Mouse (Mus musculus): ENCODE measurements around the gene Cdc14b.

Gene Cdc14b

DNA sequence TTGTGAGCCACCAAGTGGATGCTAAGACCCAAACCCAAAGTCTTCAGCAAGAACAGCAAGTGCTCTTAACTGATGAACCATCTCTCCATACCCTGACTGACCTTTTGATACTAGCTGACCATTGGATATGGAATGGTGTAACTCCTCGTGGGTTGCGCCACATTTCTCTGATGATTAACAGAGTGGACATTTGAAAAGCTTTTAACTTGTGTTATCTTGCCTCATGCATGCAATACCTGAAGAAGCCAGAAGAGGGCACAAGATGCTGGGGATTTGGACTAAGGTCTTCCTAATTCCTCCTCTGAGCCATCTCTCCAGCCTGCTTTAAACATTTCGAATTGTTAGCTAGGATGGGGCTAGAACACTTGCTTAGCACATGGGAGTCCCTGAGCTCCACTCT, 94.2 kb downstream of the Cdc14b start:
- in situ Hi-C loops (cut with MboI; ENCODE audit: low sequenced_read_pairs), result no loop called here

DNA sequence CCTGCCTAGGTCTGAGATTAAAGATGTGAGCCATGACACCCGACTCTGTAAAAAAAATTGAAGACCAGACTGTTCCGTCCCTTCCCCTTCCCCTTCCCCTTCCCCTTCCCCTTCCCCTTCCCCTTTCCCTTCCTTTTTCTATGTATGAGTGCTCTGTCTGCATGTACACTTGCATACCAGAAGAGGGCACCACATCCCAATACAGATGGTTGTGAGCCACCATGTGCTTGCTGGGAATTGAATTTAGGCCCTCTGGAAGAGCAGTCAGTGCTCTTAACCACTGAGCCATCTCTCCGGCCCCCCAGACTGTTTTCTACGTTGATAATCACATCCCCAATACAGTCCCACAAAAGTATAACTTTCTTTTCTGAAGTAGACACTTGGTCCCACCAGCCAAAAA, 94.8 kb downstream of the Cdc14b start:
- in situ Hi-C loops (cut with MboI; ENCODE audit: low sequenced_read_pairs), result no loop called here

DNA sequence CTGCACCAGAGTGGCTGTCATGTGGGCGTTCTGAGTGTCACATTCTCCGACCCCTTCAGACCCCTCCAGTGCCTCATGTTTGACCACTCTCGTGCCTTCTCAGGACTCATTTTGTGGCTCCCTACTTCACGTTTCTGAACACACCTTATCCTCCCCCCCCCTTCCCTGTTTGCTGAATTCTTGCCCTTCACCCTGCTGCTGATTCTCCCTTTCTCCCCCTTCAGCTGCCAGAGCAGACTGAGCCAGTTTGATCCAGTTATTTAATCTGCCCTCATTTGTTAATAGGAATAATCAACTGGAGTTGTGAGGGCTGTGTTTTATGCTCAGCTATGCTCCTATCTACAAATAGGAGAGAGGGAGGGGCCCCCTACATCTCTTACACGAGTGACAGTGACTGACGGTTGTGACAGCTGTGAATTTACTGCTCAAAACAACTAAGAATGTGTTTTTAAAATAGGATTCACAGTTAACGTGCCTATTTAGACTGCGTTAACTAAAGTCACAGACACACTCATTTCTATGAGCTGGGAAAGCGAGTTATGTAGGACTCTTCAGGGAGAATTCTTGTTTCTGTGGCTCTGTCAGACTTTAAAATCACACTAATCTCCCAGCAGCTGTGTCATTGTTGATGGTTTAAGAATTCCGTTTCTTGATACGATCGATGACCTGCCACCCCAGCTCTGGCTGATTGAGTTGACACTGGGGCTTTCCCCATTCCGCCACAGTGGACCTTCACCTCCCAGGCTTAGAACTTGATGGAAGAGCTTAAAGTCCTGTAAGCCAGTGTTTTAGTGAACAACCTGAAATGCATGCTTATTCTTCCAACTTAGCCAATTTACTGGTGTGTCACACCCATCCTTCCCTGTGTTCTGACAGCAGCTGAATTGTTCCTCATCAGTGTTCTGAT, 96.1 kb downstream of the Cdc14b start:
- in situ Hi-C loops (cut with MboI; ENCODE audit: low sequenced_read_pairs), result loop anchor here (10.0 kb wide), 1 partner anchor 116 kb away; no protein-coding TSS in a partner anchor

DNA sequence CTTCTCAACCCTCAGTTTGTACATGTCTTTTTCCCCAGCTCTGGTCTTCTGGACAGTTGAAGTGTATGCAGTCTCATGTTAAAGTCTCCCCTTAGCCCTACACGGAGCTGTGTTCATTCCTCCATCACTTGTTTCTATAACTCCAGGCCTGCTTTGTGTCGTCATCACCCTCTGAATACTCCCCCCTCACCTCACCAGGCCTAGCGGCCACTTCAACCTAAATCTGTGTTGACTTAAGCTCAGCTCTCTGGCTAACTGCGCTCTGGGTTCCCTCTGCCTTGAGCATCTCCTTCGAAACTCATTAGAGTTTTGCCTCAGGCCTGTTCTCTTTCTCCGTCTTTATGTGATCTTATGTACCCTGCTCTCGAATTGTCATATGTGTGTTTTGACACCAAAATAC, 97.1 kb downstream of the Cdc14b start:
- in situ Hi-C loops (cut with MboI; ENCODE audit: low sequenced_read_pairs), result loop anchor here (10.0 kb wide), 1 partner anchor 117 kb away; no protein-coding TSS in a partner anchor

DNA sequence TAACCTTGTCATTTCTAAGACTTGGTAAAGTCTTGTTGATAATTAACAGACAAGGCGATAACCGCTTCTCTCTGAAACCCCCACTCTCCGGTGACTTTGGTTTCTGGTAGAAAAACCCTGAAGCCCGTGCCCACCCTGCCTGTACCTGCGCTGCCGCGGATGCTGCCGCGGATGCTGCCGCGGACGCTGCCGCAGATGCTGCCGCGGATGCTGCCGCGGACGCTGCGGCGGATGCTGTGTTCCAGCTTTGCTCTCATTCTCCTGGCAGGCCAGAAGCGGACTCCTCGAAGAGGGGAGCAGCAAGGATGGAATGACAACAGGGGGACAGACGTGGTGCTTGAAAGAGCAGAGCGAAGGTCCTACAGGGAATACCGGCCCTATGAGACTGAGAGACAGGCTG, 105.3 kb downstream of the Cdc14b start:
- in situ Hi-C loops (cut with MboI; ENCODE audit: low sequenced_read_pairs), result loop anchor here (10.0 kb wide), 1 partner anchor 125 kb away; no protein-coding TSS in a partner anchor

DNA sequence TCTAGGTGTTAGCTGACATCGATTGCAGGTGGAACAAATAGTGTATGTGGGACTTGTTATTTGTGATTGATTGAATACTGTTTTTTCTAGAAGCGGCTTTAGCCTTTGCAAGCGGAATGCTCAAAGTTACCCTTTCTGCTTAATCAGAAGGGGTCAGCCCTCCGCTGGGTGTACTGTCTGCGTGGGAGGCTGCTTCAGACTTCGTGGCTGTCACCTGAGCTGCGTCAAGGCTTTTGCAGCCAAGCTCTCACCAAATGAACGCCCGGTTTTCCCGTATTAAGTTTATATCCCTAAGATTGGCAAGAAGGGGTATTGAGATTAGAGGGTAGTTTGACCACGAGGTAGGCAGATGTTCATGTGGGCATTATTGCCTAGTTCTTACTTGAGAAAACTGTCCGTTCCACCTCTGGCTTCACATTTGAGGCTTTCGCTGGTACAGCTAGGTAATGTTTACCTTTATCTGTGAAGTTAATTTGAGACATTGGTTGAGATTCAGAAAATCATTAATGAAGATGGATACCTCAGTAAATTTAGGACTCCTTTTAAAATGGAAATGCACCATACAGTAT, 111.9 kb downstream of the Cdc14b start:
- in situ Hi-C loops (cut with MboI; ENCODE audit: low sequenced_read_pairs), result no loop called here

DNA sequence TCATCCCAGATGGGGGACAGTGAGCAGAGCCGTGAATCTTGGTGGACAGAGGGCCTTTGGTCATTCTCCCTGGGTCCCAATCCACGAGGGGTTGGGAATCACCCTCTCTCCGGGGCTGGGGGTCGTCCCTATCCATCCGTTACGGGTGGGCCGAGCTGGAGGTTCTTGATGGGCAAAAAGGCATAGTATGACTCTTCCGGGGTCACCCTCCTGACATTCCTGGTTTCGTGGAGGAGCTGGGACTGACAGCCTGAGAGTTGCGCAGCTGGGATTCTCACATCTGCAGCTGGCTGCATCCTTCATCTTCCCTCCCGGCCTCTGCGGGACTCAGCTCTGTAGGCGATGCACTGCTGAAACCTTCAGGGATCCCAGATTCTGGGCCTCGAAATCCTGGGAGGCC, 112.5 kb downstream of the Cdc14b start:
- in situ Hi-C loops (cut with MboI; ENCODE audit: low sequenced_read_pairs), result no loop called here

DNA sequence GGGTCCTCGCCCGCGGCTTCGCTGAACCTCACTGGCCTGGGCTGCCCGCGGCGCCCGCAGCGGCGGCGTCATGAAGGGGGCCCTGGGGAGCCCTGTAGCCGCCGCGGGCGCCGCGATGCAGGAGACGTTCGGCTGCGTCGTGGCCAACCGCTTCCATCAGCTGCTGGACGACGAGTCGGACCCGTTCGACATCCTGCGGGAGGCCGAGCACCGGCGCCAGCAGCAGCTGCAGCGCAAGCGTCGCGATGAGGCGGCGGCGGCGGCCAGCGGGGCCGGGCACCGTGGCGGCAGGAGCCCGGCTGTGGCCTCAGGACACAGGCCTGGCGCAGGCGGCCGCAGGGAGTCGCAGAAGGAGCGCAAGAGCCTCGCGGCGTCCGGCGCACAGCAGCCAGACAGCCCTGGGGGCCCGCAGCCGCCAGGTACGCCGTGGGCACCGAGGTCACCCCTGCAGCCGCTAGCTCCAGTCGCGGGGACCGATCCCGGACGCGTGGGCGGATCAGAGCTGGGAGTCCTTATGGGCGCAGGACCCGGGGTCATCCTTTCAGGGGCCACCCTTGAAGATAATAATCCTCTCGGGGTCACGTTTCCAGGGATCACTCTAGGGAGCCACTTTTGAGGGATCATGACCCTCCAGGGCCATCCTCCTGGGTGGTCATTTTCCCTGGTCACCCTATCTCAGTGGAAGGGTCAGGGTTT, 113.0 kb downstream of the Cdc14b start:
- in situ Hi-C loops (cut with MboI; ENCODE audit: low sequenced_read_pairs), result no loop called here

DNA sequence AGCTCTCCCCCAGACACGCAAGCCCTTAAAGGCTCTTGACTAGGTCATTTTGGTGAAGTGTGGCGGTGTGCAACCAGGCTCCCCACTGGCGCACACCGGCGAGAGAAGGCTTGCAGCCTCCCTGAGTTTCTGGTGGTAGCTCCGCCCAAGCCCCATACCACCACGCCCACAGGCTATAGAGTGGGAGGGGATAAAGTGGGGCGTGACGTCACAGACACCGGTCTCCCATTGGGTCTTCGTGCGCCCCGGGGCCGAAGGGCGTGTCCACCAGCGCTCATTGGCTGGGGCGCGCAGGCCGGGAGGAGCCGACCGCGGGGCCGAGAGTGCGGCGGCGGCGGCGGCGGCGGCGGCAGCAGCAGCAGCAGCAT, 113.6 kb downstream of the Cdc14b start, which contains the start of gene Habp4:
TSS of gene Habp4 (plus strand) at position 277 of the 368 bp plus-strand sequence.
- in situ Hi-C loops (cut with MboI; ENCODE audit: low sequenced_read_pairs), result no loop called here

DNA sequence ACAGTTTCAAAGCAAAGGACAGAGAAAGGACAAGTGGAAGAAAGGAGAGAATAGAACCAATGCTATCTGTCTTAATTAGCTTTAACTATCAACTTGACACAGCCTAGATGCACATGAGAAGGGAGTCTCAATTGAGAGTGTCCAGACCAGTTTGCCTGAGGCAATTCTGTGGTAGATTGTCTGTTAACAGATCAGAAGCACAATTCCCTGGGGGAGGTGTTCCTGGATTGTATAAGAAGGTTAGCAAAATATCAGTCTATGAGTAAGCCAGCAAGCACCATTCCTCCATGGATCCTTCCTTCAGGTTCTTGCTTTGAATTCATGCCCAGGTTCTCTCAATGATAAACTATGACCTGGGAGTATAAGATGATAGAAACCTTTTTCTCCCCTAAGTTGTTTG, 118.1 kb downstream of the Cdc14b start:
- in situ Hi-C loops (cut with MboI; ENCODE audit: low sequenced_read_pairs), result no loop called here

DNA sequence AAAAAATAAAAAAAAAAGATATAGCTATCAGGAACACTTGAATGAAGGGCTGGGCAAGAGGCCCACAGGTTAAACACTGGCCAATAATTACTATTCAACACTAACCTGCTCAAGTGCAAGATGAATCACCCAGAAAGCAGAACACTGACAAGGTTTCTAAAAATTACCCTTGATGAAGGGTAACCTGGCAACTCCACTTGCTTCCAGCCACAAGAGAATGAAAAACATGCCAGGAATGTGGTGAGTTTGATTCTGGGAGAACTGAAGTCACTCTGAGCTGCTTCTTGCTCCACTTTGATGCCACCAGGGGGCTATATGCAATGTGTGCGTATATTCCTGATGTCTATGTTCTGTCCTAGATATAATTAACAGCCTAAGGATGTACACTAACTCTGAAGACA, 119.9 kb downstream of the Cdc14b start:
- in situ Hi-C loops (cut with MboI; ENCODE audit: low sequenced_read_pairs), result no loop called here

DNA sequence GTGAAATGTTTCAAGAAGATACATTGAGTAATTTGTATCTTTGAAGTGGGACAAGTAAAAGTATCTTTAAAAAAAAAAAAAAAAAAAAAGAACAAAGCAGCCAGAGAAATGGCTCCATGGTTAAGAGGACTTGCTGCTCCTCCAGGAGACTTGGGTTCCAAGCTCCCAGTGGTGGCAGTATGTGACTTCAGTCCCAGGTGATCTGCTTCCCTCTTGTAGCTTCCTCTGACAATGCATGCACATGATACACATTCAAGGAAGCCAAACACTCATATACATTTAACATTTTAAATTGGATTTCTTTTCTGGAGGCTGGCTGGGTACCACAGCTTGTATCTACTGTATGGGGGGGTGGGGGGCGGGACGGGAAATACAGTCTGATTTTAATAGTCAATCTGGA, 120.4 kb downstream of the Cdc14b start:
- in situ Hi-C loops (cut with MboI; ENCODE audit: low sequenced_read_pairs), result no loop called here

DNA sequence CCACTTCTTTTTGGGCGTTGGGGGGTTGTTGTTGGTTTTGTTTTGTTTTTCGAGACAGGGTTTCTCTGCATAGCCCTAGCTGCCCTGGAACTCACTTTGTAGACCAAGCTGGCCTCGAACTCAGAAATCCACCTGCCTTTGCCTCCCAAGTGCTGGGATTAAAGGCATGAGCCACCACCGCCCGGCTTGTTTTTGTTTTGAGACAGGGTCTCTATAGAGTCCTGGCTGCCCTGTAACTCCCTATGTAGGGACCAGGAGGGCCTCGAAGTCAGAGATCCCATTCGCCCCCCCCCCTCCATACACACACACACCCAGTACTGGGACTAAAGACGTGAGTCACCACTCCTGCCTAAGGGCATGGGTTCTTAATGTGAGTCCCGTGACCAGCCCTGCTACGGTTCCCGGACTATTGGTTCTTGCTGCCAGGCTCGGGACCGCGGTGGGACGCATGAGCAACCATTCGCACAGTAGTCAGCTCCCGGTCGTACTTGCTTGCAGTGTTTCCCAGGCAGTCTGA, 121.3 kb downstream of the Cdc14b start:
- in situ Hi-C loops (cut with MboI; ENCODE audit: low sequenced_read_pairs), result no loop called here

DNA sequence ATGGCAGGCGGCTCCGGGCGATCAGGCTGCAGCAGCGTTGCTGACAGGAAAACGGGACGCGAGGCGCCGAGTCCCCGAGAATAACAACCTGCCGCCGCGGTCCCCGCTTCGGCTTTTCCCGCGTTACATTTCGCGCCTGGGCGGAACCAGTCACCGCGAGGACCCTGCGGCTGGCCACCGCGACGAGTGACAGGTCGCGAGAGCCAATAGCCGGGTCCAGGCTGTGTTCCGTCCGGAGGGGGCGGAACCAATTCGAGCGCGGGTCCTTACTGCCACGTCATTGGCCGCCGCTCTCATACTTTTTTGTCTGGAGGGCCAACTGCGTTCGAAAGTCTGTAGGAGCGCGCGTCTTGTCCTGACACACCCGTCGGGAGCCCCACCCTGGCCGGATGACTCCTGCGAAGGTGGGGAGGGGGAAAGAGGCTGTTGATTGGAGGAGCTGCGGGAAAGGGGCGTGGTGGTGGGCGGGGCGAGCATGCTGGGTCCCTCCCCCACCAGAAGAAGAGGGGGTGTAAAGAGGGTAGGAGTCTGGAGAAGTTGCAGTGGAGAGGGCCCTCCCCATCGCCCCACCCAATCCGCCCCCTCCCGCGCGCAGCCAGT, 121.9 kb downstream of the Cdc14b start, which contains the start of gene Zfp367:
TSS of gene Zfp367 (minus strand) at position 120 of the 600 bp plus-strand sequence.
- in situ Hi-C loops (cut with MboI; ENCODE audit: low sequenced_read_pairs), result no loop called here

DNA sequence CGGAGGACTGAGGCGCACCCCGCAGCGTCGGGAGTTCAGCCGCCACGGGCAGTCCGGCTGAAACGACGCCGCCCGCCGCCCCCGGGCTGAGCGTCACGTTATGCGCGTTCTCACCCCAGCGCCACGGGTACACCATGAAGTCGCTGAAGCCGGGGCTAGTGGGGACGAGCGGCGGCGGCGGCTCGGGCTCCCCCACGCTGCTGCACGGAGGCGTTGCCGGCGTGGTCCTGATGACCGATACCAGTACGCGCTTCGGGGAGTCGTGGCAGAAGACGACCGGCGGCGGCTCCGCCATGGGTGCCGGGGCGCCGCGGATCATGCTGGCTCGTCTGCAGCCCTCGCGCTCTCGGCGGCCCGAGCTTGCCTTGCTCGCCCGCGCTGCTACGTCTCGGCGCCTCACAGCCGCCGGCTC, 122.4 kb downstream of the Cdc14b start:
- in situ Hi-C loops (cut with MboI; ENCODE audit: low sequenced_read_pairs), result no loop called here

DNA sequence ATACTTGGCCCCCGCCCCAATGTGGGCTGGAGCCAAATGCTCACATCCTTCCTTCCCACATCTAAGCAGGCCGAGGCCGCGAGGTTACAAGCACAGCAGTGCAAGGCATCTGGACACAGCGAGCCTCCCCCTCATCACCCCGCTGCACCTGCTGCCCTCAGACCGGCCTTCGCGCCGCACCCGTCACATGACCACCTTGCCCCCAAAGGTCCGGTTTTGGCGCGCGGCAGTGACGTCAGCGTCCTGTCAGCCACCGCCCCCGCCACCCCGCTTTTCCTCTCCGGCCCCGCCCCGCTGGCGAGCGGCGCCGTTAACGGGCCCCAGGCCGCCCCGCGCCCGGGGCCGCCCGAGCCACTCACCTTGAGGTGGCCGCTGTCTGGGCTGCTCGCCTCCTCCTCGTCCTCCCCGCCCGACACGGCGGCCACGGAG, 122.8 kb downstream of the Cdc14b start:
- in situ Hi-C loops (cut with MboI; ENCODE audit: low sequenced_read_pairs), result no loop called here

DNA sequence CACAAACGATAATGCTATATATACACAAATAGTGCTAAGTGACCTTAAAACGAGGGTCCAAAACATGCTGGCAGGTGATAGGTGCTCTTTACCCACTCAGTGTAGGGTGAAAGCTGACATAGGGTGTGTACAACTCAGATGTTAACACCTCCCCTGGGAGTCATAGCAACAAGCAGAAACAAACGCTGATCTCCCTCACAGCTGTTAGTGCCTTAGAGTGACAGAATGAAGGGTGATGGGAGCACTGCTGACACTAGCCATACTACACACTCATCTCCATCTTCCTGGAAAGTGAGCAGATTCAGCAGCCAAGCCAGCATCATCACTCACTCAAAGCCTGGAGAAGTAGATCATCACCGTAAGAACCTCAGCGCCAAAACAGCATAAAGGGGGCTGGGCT, 125.0 kb downstream of the Cdc14b start:
- in situ Hi-C loops (cut with MboI; ENCODE audit: low sequenced_read_pairs), result no loop called here
